Mouse (Mus musculus): ENCODE results near the gene Mttp.

DNA sequence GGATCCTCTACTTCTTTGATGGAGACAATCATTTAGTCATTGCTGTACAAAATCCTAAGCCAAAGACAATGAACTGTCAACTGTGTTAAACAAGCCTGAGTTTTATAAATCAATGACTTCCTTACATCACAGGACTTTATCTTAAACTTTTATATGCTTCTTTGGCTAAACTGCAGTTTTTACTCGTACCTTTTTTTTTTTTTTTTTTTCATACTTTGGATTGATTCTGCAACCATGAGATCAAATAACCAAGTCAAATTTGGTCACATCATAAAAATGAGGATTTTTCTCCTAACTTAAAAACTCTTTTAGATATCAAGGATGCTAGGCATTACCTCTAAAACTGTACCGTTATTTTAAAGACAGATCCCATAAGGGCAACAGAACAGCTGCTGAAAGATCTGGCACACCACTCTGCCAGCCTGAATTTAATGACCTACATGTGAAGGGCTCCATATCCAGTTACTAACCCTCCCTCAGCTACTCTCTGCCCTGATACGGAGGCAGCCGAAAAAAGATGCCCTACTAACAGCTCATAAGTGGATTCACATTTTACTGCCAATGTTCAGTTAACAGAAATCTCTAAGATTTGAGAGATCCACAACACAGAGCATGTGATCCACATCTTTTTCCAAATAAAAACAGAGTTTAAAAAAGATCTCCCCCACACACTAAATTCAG, 2.6 kb downstream of the Mttp start:
- TF ChIP-seq CTCF (conservative IDR thresholded peaks at IDR 0.05; ENCODE audit: low read length) = no peak
- TF ChIP-seq NANOG (IDR thresholded peaks at IDR 0.05; ENCODE audit: borderline replicate concordance, low read length) = no peak
- TF ChIP-seq POU5F1 (IDR thresholded peaks at IDR 0.05; ENCODE audit: borderline replicate concordance, low read length) = no peak
